7 mouse cellular contexts compared by ENCODE assay signal in genomic region chr6:128438871-128439341, GRCm38 (mm10). TPM values are rescaled to one million over a fixed set of nuclear protein-coding genes. Genes with fewer than 3 reads are reported as not detected.
DNase-seq lines count a peak whose midpoint lies in the region; ATAC-seq and TF ChIP-seq lines count a peak whose summit lies in the region.

No protein-coding gene starts in this region.

- ATAC-seq in embryonic facial prominence, embryonic 14.5 days (ENCODE audit: low read depth): peak; percentile 58
- ATAC-seq in intestine, embryonic 14.5 days (replicated peaks; ENCODE audit: low FRiP score, low TSS enrichment, low read depth): peak; percentile 45
- ATAC-seq in lung, postnatal 0 days: peak; percentile 42

- peak overlapping the region; percentile 97 for H3K9ac ChIP-seq in embryonic facial prominence, embryonic 14.5 days (ENCODE audit: low read depth, low read length)
- H3K9ac ChIP-seq in intestine, embryonic 14.5 days (ENCODE audit: low read length): peak overlapping the region; percentile 97
- H3K9ac ChIP-seq in lung, postnatal 0 days (replicated peaks; ENCODE audit: low read depth): peak overlapping the region; percentile 27; the same call in 1 of the 2 replicates

- no peaks in the 10 kb centered on the region for H3K9me3 ChIP-seq in embryonic facial prominence, embryonic 14.5 days (ENCODE audit: control insufficient read depth, low read length)
- H3K9me3 ChIP-seq in intestine, embryonic 14.5 days (ENCODE audit: control insufficient read depth, low read length): no peaks in the 10 kb centered on the region
- no peaks in the 10 kb centered on the region for H3K9me3 ChIP-seq in lung, postnatal 0 days (ENCODE audit: low read length)

- DNase-seq in spleen, adult 2 months (ENCODE audit: low read depth in 1 of 2, low spot score in 2 of 2): no peak
- no peak for DNase-seq in spleen, postnatal 4 days (ENCODE audit: low spot score in 2 of 2)
- no peak for DNase-seq in embryonic facial prominence, embryonic 14.5 days (ENCODE audit: low spot score)
- no peak for DNase-seq in intestine, embryonic 14.5 days (ENCODE audit: low spot score)
- DNase-seq in lung, postnatal 0 days (ENCODE audit: low spot score): no peak
- DNase-seq in thymus, postnatal 4 days: peak; percentile 34
- DNase-seq in retina, embryonic 14.5 days (ENCODE audit: low spot score): no peak

- H3K4me3 ChIP-seq in spleen, adult 2 months (ENCODE audit: extremely low read depth, insufficient read depth, insufficient read length): peak overlapping the region; percentile 52
- peak overlapping the region; percentile 99 for H3K4me3 ChIP-seq in embryonic facial prominence, embryonic 14.5 days (ENCODE audit: low read depth, low read length)
- H3K4me3 ChIP-seq in intestine, embryonic 14.5 days (ENCODE audit: low read depth, low read length): peak overlapping the region; percentile 98
- peak overlapping the region; percentile 87 for H3K4me3 ChIP-seq in lung, postnatal 0 days (ENCODE audit: low read depth, low read length)

- 0 out of 2 replicates have a peak, but pooled peaks cover 3% of the 10 kb centered on the region for H3K4me1 ChIP-seq in spleen, adult 2 months (ENCODE audit: control insufficient read depth, insufficient read depth, insufficient read length)
- H3K4me1 ChIP-seq in embryonic facial prominence, embryonic 14.5 days (ENCODE audit: control insufficient read depth, insufficient read depth, low read length): peaks cover 8% of the 10 kb centered on the region; the same call in 1 of the 2 replicates
- peaks cover 17% of the 10 kb centered on the region for H3K4me1 ChIP-seq in intestine, embryonic 14.5 days (replicated peaks; ENCODE audit: control insufficient read depth, insufficient read depth, low read length)
- H3K4me1 ChIP-seq in lung, postnatal 0 days (ENCODE audit: insufficient read depth, low read depth, low read length): peaks cover 12% of the 10 kb centered on the region; the same call in 1 of the 2 replicates

- H3K27ac ChIP-seq in spleen, adult 2 months (ENCODE audit: insufficient read depth, low read length): 0 out of 2 replicates have a peak overlapping the region, but pooled peaks have one; percentile 53
- H3K27ac ChIP-seq in embryonic facial prominence, embryonic 14.5 days (replicated peaks; ENCODE audit: low read depth, low read length): peak overlapping the region; percentile 74
- H3K27ac ChIP-seq in intestine, embryonic 14.5 days (ENCODE audit: low read depth): peak overlapping the region; percentile 93
- H3K27ac ChIP-seq in lung, postnatal 0 days (ENCODE audit: low read length): peak overlapping the region; percentile 95

- H3K36me3 ChIP-seq in spleen, adult 2 months (ENCODE audit: control insufficient read depth, insufficient read depth, low read length): peaks cover 11% of the 10 kb centered on the region
- peaks cover 27% of the 10 kb centered on the region for H3K36me3 ChIP-seq in embryonic facial prominence, embryonic 14.5 days (ENCODE audit: control insufficient read depth, insufficient read depth, low read length)
- peaks cover 26% of the 10 kb centered on the region for H3K36me3 ChIP-seq in intestine, embryonic 14.5 days (ENCODE audit: control insufficient read depth, insufficient read depth, low read length)
- 0 out of 2 replicates have a peak, but pooled peaks cover 8% of the 10 kb centered on the region for H3K36me3 ChIP-seq in lung, postnatal 0 days (ENCODE audit: insufficient read depth, low read length)

- TF ChIP-seq EP300 in lung, postnatal 0 days (IDR thresholded peaks at IDR 0.05): no peak

- TF ChIP-seq CTCF in spleen, adult 2 months (IDR thresholded peaks at IDR 0.05; ENCODE audit: extremely low read depth, insufficient read depth, insufficient read length, insufficient replicate concordance): no peak
- no peak for TF ChIP-seq CTCF in lung, postnatal 0 days (IDR thresholded peaks at IDR 0.05)

- TF ChIP-seq POLR2A in spleen, adult 2 months (IDR thresholded peaks at IDR 0.05; ENCODE audit: low read depth, low read length): no peak

- no peaks in the 10 kb centered on the region for H3K27me3 ChIP-seq in spleen, adult 2 months (ENCODE audit: control insufficient read depth, insufficient read depth, low read length)
- no peaks in the 10 kb centered on the region for H3K27me3 ChIP-seq in embryonic facial prominence, embryonic 14.5 days (replicated peaks; ENCODE audit: control insufficient read depth, insufficient read depth, low read length)
- no peaks in the 10 kb centered on the region for H3K27me3 ChIP-seq in intestine, embryonic 14.5 days (replicated peaks; ENCODE audit: control insufficient read depth, insufficient read depth, low read length)
- H3K27me3 ChIP-seq in lung, postnatal 0 days (replicated peaks; ENCODE audit: insufficient read depth, low read length): no peaks in the 10 kb centered on the region

- H3K4me2 ChIP-seq in embryonic facial prominence, embryonic 14.5 days (ENCODE audit: low read depth, low read length): peak overlapping the region; percentile 81
- H3K4me2 ChIP-seq in intestine, embryonic 14.5 days (ENCODE audit: low read length): peak overlapping the region; percentile 60
- H3K4me2 ChIP-seq in lung, postnatal 0 days (replicated peaks; ENCODE audit: low read depth, low read length): peak overlapping the region; percentile 92

- 16% methylated on average over 17 of the region's 18 CpGs for WGBS in spleen, adult 2 months
- WGBS in embryonic facial prominence, embryonic 14.5 days: 22% methylated on average over 18 of the region's 18 CpGs
- WGBS in intestine, embryonic 14.5 days: 20% methylated on average over 17 of the region's 18 CpGs
- 13% methylated on average over 18 of the region's 18 CpGs for WGBS in lung, postnatal 0 days

RNA-seq across cellular contexts. Expression of gene Fkbp4, which starts 0.4 kb away (rescaled TPM):
- 46.3 and 60.3 TPM in 2 replicates for polyA plus RNA-seq in spleen, adult 2 months (2012; rRNA removed)
- 295 and 300 TPM in 2 replicates for polyA plus RNA-seq in embryonic facial prominence, embryonic 14.5 days (2014; fragmentation: Nextera tagmentation; extraction: Ambion mirVana)
- polyA plus RNA-seq in intestine, embryonic 14.5 days (2014; fragmentation: Nextera tagmentation; extraction: Ambion mirVana): 489 and 529 TPM in 2 replicates
- polyA plus RNA-seq in lung, postnatal 0 days (2015; fragmentation: Nextera tagmentation; extraction: Ambion mirVana): 156 and 165 TPM in 2 replicates

RNA-seq across cellular contexts. Expression of gene Itfg2, which starts 14.2 kb away (rescaled TPM):
- polyA plus RNA-seq in spleen, adult 2 months (2012; rRNA removed): 23.0 and 32.6 TPM in 2 replicates
- polyA plus RNA-seq in embryonic facial prominence, embryonic 14.5 days (2014; fragmentation: Nextera tagmentation; extraction: Ambion mirVana): 22.5 and 27.6 TPM in 2 replicates
- 29.6 and 35.9 TPM in 2 replicates for polyA plus RNA-seq in intestine, embryonic 14.5 days (2014; fragmentation: Nextera tagmentation; extraction: Ambion mirVana)
- 16.4 and 19.8 TPM in 2 replicates for polyA plus RNA-seq in lung, postnatal 0 days (2015; fragmentation: Nextera tagmentation; extraction: Ambion mirVana)

RNA-seq across cellular contexts. Expression of gene Nrip2, which starts 39.8 kb away (rescaled TPM):
- 0.28 and 0.35 TPM in 2 replicates for polyA plus RNA-seq in spleen, adult 2 months (2012; rRNA removed)
- 6.9 and 7.2 TPM in 2 replicates for polyA plus RNA-seq in embryonic facial prominence, embryonic 14.5 days (2014; fragmentation: Nextera tagmentation; extraction: Ambion mirVana)
- polyA plus RNA-seq in intestine, embryonic 14.5 days (2014; fragmentation: Nextera tagmentation; extraction: Ambion mirVana): 6.1 and 6.6 TPM in 2 replicates
- 1.0 and 1.2 TPM in 2 replicates for polyA plus RNA-seq in lung, postnatal 0 days (2015; fragmentation: Nextera tagmentation; extraction: Ambion mirVana)

Comparison
In these comparisons a context has a peak if more than half of its experiments do, and no peak if none do; other contexts are left out.
1. H3K9ac ChIP-seq: peak in every context shown above with its lines; median percentile 97 in embryonic facial prominence, embryonic 14.5 days; 97 in intestine, embryonic 14.5 days; 27 in lung, postnatal 0 days.